Mouse (Mus musculus) E14TG2a.4 (cell line): ENCODE data around the gene Ppara.

Experiments
- CTCF ChIP-seq: conservative IDR thresholded peaks from 2 replicates; pipeline ENCODE4 v1.5.1; 2014; ENCODE audit warnings: low read length
- NANOG ChIP-seq: IDR thresholded peaks from 2 replicates; pipeline ENCODE4 v1.6.1; 2014; ENCODE audit warnings: borderline replicate concordance, low read length, mixed read lengths

DNA sequence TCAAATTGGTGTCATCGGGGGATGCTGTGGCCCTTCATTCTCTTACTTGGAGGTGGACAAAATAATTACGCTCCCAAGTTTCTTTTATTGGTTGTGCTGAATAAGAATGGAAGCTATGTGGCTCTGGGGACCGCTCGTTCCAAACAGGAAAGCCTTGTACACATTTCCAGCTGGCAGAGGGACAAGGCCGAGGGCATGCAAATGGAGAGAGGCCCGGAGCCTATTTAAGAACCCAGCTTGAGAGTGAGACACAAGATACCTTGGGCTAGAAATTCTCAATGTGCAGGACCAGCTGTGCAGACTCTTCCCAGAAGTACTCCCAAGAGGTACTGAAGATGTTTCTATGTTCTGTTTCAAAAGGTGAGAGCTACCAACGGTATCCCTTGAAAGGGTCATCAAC is 21.8 kb downstream of the Ppara start:
- TF ChIP-seq CTCF: no peak
- TF ChIP-seq NANOG: no peak
